Mouse (Mus musculus) stomach, postnatal 0 days (tissue): ENCODE measurements around the gene Dupd1. TPM values are rescaled to one million over a fixed set of nuclear protein-coding genes. Genes with fewer than 3 reads are reported as not detected.

ENCODE experiments used
- ATAC-seq: fragments of 200-750 bp; cut with Nextera tagmentation; 2 replicates; pipeline ENCODE4 v1.8.0; 2017; ENCODE audit not compliant: low FRiP score, low TSS enrichment
- DNase-seq: peaks from one replicate; pipeline ENCODE4 v3.0.0-alpha.2; 2016; ENCODE audit warnings: low spot score
- H3K27ac ChIP-seq: fragments of 300-500 bp; sonication (generic); replicated peaks from 2 replicates; pipeline ENCODE4 v1.5.1; 2014; ENCODE audit warnings: mild to moderate bottlenecking, control low read depth
- H3K27me3 ChIP-seq: fragments of 300-500 bp; sonication (generic); 2 replicates; pipeline ENCODE4 v1.6.1; 2014; ENCODE audit warnings: low read length; ENCODE audit not compliant: control insufficient read depth, insufficient read depth
- H3K36me3 ChIP-seq: fragments of 300-500 bp; sonication (generic); 2 replicates; pipeline ENCODE4 v1.6.1; 2014; ENCODE audit warnings: low read length, mixed read lengths; ENCODE audit not compliant: control insufficient read depth, insufficient read depth
- H3K4me1 ChIP-seq: fragments of 300-500 bp; sonication (generic); replicated peaks from 2 replicates; pipeline ENCODE4 v1.6.1; 2014; ENCODE audit warnings: antibody characterized with exemption; ENCODE audit not compliant: control insufficient read depth, insufficient read depth
- H3K4me2 ChIP-seq: fragments of 300-500 bp; sonication (generic); replicated peaks from 2 replicates; pipeline ENCODE4 v1.6.1; 2014; ENCODE audit warnings: low read depth, mild to moderate bottlenecking, control low read depth, moderate library complexity
- H3K4me3 ChIP-seq: fragments of 300-500 bp; sonication (generic); 2 replicates; pipeline ENCODE4 v1.5.1; 2014; ENCODE audit warnings: low read depth, low read length, control low read depth
- H3K9ac ChIP-seq: fragments of 300-500 bp; sonication (generic); 2 replicates; pipeline ENCODE4 v1.6.1; 2014; ENCODE audit warnings: mild to moderate bottlenecking, low read length, control low read depth, mixed read lengths
- H3K9me3 ChIP-seq: fragments of 300-500 bp; sonication (generic); 2 replicates; pipeline ENCODE4 v1.6.1; 2016; ENCODE audit warnings: low read length; ENCODE audit not compliant: control insufficient read depth
- CTCF ChIP-seq: IDR thresholded peaks from 2 replicates; pipeline ENCODE4 v1.5.1; 2016; ENCODE audit warnings: antibody characterized with exemption, low read depth, mild to moderate bottlenecking, moderate library complexity
- EP300 ChIP-seq: optimal IDR thresholded peaks from 2 replicates; pipeline ENCODE3; 2016; ENCODE audit warnings: antibody characterized with exemption
- WGBS: fragments of 180-500 bp; shearing (Covaris S2); extraction: QIAGEN DNeasy Blood & Tissue Kit; methylation state at CpG from one replicate; pipeline ENCODE4 v1.1.7; 2014; 5-methylcytosine and 5-hydroxymethylcytosine counted together
- polyA plus RNA-seq: library from polyadenylated mRNA; unstranded; fragments of >200 nt; fragmentation: Nextera tagmentation; extraction: Ambion mirVana; gene quantifications from 2 replicates; pipeline ENCODE4 v1.2.1, GENCODE M21; 2015

Gene Dupd1
- polyA plus RNA-seq, 1 experiment from 2014 or later: not detected

- peak overlapping the region; percentile 54 for H3K4me2 ChIP-seq
- DNase-seq: peak; percentile 37
- peak overlapping the region; percentile 27; the same call in 1 of the 2 replicates for H3K4me3 ChIP-seq
- H3K4me1 ChIP-seq: no peaks in the 10 kb centered on the region
- peak; percentile 35 for ATAC-seq
- H3K9ac ChIP-seq: peak overlapping the region; percentile 41; the same call in 1 of the 2 replicates
- H3K27ac ChIP-seq: no peak overlapping the region
- 16% methylated on average over 46 of the region's 49 CpGs for WGBS
- no peaks in the 10 kb centered on the region for H3K36me3 ChIP-seq
- H3K9me3 ChIP-seq: no peaks in the 10 kb centered on the region
- no peaks in the 10 kb centered on the region for H3K27me3 ChIP-seq
- TF ChIP-seq EP300 (no peak), CTCF (no peak)
Measured at GRCm38 (mm10) chr14:21686376-21687279, 27.7 kb downstream of the Dupd1 start.

- Histone ChIP-seq H3K4me3 (no peak overlapping the region), H3K9ac (no peak overlapping the region), H3K27ac (no peak overlapping the region), H3K9me3 (no peaks in the 10 kb centered on the region), H3K27me3 (no peaks in the 10 kb centered on the region), H3K4me2 (no peak overlapping the region), H3K4me1 (no peaks in the 10 kb centered on the region), H3K36me3 (no peaks in the 10 kb centered on the region)
- WGBS: 87% methylated on average over 10 of the region's 10 CpGs
- TF ChIP-seq CTCF (no peak), EP300 (no peak)
- DNase-seq (no peak), ATAC-seq (no peak)
Measured at GRCm38 (mm10) chr14:21685411-21686146, 28.8 kb downstream of the Dupd1 start.

- Histone ChIP-seq H3K4me1 (0 out of 2 replicates have a peak, but pooled peaks cover 3% of the 10 kb centered on the region), H3K27ac (no peak overlapping the region), H3K36me3 (no peaks in the 10 kb centered on the region), H3K4me2 (no peak overlapping the region), H3K4me3 (no peak overlapping the region), H3K9ac (no peak overlapping the region), H3K27me3 (no peaks in the 10 kb centered on the region), H3K9me3 (no peaks in the 10 kb centered on the region)
- no peak for DNase-seq
- WGBS: 89% methylated on average over 4 of the region's 4 CpGs
- no peak for ATAC-seq
- TF ChIP-seq CTCF: no peak
- TF ChIP-seq EP300: no peak
Measured at GRCm38 (mm10) chr14:21683834-21684233, 30.5 kb downstream of the Dupd1 start.

DNA sequence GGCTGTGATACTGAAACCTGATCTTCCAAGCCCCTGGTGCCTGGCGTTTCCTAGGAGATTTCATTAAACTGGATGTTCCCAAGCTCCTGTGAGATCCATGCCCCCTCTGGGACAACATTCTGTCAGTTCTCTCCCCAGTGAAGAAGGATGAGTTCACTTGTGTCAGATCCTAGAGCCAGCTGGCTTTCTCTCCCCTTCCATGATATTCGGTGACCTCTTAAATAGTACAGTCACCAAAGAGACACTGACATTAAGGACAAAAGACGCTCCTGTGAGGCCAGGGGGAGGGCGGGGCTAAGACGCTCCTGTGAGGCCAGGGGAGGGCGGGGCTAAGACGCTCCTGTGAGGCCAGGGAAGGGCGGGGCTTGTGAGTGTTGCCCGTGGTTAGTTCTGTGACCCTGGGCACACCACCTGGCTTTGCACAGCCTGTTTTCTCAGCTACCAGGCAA lies 31.7 kb downstream of the Dupd1 start:
- Histone ChIP-seq H3K27ac (no peak overlapping the region), H3K9ac (no peak overlapping the region), H3K4me1 (0 out of 2 replicates have a peak, but pooled peaks cover 3% of the 10 kb centered on the region), H3K36me3 (no peaks in the 10 kb centered on the region), H3K27me3 (no peaks in the 10 kb centered on the region), H3K4me3 (no peak overlapping the region), H3K9me3 (no peaks in the 10 kb centered on the region), H3K4me2 (peak overlapping the region; percentile 36)
- DNase-seq: peak; percentile 86
- peak; percentile 76 for ATAC-seq
- WGBS: 3% methylated on average over 9 of the region's 9 CpGs
- TF ChIP-seq CTCF: no peak
- TF ChIP-seq EP300: no peak

- WGBS: 50% methylated on average over 8 of the region's 8 CpGs
- ATAC-seq (no peak), DNase-seq (no peak)
- no peaks in the 10 kb centered on the region for H3K36me3 ChIP-seq
- H3K4me3 ChIP-seq: no peak overlapping the region
- H3K4me2 ChIP-seq: no peak overlapping the region
- no peak overlapping the region for H3K9ac ChIP-seq
- no peaks in the 10 kb centered on the region for H3K27me3 ChIP-seq
- TF ChIP-seq CTCF: no peak
- TF ChIP-seq EP300: no peak
- H3K9me3 ChIP-seq: no peaks in the 10 kb centered on the region
- 0 out of 2 replicates have a peak, but pooled peaks cover 3% of the 10 kb centered on the region for H3K4me1 ChIP-seq
- H3K27ac ChIP-seq: no peak overlapping the region
Measured at GRCm38 (mm10) chr14:21679631-21680201, 34.7 kb downstream of the Dupd1 start.
